Mouse (Mus musculus) B cell, adult 67 days (primary cell): ENCODE data around the gene Zic2. TPM values are rescaled to one million over a fixed set of nuclear protein-coding genes. Genes with fewer than 3 reads are reported as not detected.

ENCODE experiments used
- total RNA-seq, 2 experiments: library from RNA; stranded (reverse); gene quantifications; 4 replicates each; pipeline ENCODE4 v1.2.4; 2023

Gene Zic2
- not detected for total RNA-seq

GRCm38 (mm10) chr14:122474891-122475556 is at the start of gene Zic2:
TSS of gene Zic2 (plus strand) at chr14:122475435.

GRCm38 (mm10) chr14:122450496-122451382 is 24.5 kb upstream of the Zic2 start, which contains the start of gene Gm5089:
TSS of gene Gm5089 (minus strand) at chr14:122451115.

GRCm38 (mm10) chr14:122464763-122465741 is 10.2 kb upstream of the Zic2 start, which contains the start of gene Zic5:
TSS of gene Zic5 (minus strand) at chr14:122465677.

GRCm38 (mm10) chr14:122490441-122491328 is 15.4 kb downstream of the Zic2 start, which contains the start of gene Gm10837:
TSS of gene Gm10837 (plus strand) at chr14:122490586.

Other genes with a start within 250 kb of the Zic2 start
- not detected for gene Gm5089, start 24.3 kb upstream of the Zic2 start, total RNA-seq
- not detected for gene Zic5, start 9.8 kb upstream of the Zic2 start, total RNA-seq
- not detected for gene Gm10837, start 15.2 kb downstream of the Zic2 start, total RNA-seq
- 10 to 100 TPM; 23.2 to 26.4 TPM for gene Pcca, start 58.9 kb downstream of the Zic2 start, total RNA-seq